Mouse (Mus musculus) lung, adult 2 months (tissue): ENCODE measurements around the gene Trim5. TPM values are rescaled to one million over a fixed set of nuclear protein-coding genes. Genes with fewer than 3 reads are reported as not detected.
"Not testable (repeated sequence)": the region's sequence is repeated elsewhere in the genome, so short reads cannot be mapped to it uniquely, and the experiment has no call there.

ENCODE experiments used
- DNase-seq: peaks from one replicate; pipeline ENCODE4 v3.0.0; 2022
- H3K4me1 ChIP-seq: fragments of 200-500 bp; 2 replicates; pipeline ENCODE4 v1.6.1; 2011; ENCODE audit warnings: low read length; ENCODE audit not compliant: control insufficient read depth, insufficient read depth
- H3K4me3 ChIP-seq: fragments of 200-500 bp; replicated peaks from 2 replicates; pipeline ENCODE3; 2011; ENCODE audit warnings: low read depth, mild to moderate bottlenecking, control low read depth, low read length; ENCODE audit errors: extremely low read depth
- CTCF ChIP-seq: fragments of 200-500 bp; IDR thresholded peaks from 2 replicates; pipeline ENCODE4 v1.5.1; 2011; ENCODE audit warnings: mild to moderate bottlenecking, low read length, control low read depth; ENCODE audit not compliant: insufficient read depth
- POLR2A ChIP-seq: fragments of 200-500 bp; IDR thresholded peaks from 2 replicates; pipeline ENCODE4 v1.6.1; 2011; ENCODE audit warnings: low read depth, mild to moderate bottlenecking, control low read depth, low read length, borderline replicate concordance; ENCODE audit errors: extremely low read depth
- WGBS: fragments of 180-500 bp; shearing (Covaris S2); methylation state at CpG from one replicate; pipeline ENCODE4 v1.1.7; 2018; 5-methylcytosine and 5-hydroxymethylcytosine counted together
- polyA plus RNA-seq: library from polyadenylated mRNA; depleted of rRNA; stranded (reverse); fragments of >200 nt; gene quantifications from 2 replicates; pipeline ENCODE4 v1.2.3, GENCODE M21; 2012; rRNA removed

Gene Trim5
- polyA plus RNA-seq = 0.70 and 1.9 TPM in 2 replicates

DNA sequence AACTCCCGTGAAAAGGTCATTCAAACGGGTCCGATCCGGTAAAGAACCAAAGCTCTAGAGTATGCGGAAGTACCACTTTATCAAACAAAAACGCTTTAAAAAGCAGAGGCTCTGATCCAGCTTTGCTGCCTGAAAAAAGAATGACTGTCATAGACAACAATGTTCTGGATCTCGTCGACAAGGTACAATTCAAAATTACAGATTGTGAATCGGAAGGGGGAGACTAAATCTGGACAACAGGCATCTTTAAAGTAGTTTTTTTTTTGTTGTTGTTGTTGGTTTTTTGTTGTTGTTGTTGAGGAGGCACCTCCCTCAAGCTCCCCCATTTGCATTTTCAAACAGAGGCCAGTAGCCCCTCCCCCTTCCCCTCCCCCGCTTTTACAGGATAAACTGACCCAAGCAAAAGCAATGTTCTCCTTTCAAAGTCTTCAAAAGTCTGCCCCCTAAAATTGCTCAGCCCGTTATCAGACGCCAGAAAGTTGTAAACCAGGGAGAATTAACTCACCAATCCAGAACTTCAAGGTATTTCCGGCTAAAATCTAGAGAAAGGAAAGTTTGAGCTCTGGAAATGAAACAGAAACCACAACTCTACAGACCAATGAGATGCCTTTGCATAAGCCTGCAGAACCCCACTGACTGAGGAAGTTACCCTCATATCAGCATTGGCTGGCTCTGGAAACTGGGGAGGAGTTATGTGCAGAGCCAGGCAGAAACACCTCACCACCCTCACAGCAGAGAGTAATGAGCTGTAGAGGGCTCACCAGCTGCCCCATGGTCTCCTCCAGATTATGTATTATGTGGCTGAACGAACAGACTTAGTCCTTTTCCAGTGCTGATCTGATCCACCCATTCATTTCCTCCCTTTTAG lies at the start of gene Trim5:
Gene Trim5, minus strand, starts transcription at position 519 of the 868 bp plus-strand sequence.
- peak within 1 kb of the TSS; percentile 45 for H3K4me3 ChIP-seq
- not testable (repeated sequence) for H3K4me1 ChIP-seq
- peak; percentile 15 for DNase-seq
- WGBS = 22% methylated on average over 14 of the region's 14 CpGs

DNA sequence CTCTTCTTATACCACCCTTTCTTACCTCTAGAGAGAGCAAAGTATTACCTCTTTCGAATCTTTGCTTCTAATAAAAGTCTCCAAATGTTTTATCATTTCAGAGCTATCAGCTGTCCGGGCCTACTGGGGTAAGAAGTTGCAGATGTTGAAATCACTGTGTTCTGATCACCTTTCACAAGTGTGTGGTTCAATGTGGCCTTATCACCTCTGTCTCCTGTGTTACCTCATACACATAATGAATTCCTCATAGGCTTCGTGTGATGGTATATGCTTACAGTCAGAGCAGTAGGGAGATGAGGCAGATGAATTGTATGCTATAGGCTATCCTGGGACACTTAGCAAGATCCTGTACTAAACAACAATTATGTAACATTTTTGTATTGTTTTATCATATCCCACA lies 47.7 kb upstream of the Trim5 start:
- H3K4me3 ChIP-seq, H3K4me1 ChIP-seq, DNase-seq: not testable (repeated sequence)
- whole genome bisulfite sequencing = 73% methylated on average over 3 of the region's 3 CpGs

DNA sequence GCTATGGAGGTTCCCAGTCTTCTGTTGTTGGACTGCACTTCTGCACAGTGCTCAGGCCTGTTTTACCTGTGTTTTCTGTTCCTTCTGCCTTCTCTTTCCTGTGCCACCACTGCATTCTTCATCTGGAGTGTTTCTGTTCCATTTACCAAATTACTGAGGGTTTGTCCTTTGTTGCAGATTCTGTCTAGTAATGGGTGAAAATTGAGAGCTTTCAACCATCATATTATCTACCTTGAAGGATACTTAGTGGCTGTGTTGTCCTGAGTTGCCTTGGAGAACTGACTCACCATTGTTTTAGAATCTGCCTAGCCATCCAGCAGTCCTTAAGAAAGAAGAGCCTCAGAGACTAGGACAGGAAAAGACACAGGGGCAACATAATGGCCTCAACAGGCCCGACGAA lies 41.3 kb upstream of the Trim5 start, which contains the start of gene Trim34b:
Gene Trim34b, plus strand, starts transcription at position 301 of the 400 bp plus-strand sequence.
- 100% methylated on average over 2 of the region's 2 CpGs for whole genome bisulfite sequencing
- not testable (repeated sequence) for H3K4me3 ChIP-seq, H3K4me1 ChIP-seq, DNase-seq

DNA sequence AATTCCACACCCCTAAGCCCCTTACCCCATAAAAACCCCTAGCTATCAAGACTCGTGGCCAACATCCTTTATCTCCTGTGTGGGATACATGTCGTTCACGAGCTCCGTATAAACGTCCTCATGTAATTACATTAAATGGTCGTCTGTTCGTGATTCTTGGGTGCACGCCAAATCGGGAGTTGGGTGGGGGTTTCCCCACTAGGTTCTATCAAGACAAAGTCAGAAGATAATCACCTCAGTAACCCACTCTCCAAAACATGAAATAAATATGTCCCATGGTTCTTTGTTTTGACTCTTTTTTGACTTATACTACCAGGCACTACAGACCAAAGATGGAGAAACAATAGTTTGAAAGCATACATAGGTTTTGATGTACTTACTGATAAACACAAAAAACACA lies 34.1 kb upstream of the Trim5 start:
- 58% methylated on average over 9 of the region's 9 CpGs for WGBS
- no peak for DNase-seq
- Histone ChIP-seq H3K4me3 (no peak overlapping the region), H3K4me1 (no peaks in the 10 kb centered on the region)
- TF ChIP-seq POLR2A (no peak), CTCF (no peak)

DNA sequence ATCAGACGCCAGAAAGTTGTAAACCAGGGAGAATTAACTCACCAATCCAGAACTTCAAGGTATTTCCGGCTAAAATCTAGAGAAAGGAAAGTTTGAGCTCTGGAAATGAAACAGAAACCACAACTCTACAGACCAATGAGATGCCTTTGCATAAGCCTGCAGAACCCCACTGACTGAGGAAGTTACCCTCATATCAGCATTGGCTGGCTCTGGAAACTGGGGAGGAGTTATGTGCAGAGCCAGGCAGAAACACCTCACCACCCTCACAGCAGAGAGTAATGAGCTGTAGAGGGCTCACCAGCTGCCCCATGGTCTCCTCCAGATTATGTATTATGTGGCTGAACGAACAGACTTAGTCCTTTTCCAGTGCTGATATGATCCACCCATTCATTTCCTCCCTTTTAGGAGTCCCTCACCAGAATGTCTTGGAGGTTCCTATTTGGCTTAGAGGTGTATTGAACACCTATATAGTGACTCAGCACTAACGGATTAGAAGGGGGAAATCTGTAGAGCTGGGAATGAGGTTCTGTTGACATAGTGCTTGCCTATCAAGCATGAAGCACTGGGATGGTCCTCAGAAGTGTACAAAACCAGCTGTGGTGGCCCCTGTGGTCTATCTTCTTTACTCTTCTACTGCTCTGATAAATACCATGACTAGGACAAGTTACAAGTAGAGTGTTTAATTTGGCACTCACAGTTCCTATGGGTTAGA lies 27.6 kb upstream of the Trim5 start, which contains the start of gene Trim12a:
Gene Trim12a, minus strand, starts transcription at position 98 of the 712 bp plus-strand sequence.
- 11% methylated on average over 4 of the region's 4 CpGs for WGBS
- not testable (repeated sequence) for DNase-seq, H3K4me1 ChIP-seq
- peak within 1 kb of the TSS; percentile 51 for H3K4me3 ChIP-seq

DNA sequence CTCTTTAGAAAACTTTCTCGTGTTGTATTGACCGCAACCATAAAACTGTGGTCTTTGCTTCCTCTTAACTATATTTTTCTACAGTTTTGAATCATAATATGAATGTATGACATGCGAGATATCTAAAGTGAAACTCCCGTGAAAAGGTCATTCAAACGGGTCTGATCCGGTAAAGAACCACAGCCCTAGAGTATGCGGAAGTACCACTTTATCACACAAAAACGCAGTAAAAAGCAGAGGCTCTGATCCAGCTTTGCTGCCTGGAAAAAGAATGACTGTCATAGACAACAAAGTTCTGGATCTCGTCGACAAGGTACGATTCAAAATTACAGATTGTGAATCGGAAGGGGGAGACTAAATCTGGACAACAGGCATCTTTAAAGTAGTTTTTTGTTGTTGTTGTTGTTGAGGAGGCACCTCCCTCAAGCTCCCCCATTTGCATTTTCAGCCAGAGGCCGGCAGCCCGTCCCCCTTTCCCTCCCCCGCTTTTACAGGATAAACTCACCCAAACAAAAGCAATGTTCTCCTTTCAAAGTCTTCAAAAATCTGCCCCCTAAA lies 27.0 kb upstream of the Trim5 start:
- DNase-seq = peak; percentile 4
- Histone ChIP-seq H3K4me1 (no peaks in the 10 kb centered on the region; the same call in 1 of the 2 replicates), H3K4me3 (peak overlapping the region; percentile 51)
- 4% methylated on average over 15 of the region's 15 CpGs for WGBS
- TF ChIP-seq POLR2A = no peak
- TF ChIP-seq CTCF = no peak

DNA sequence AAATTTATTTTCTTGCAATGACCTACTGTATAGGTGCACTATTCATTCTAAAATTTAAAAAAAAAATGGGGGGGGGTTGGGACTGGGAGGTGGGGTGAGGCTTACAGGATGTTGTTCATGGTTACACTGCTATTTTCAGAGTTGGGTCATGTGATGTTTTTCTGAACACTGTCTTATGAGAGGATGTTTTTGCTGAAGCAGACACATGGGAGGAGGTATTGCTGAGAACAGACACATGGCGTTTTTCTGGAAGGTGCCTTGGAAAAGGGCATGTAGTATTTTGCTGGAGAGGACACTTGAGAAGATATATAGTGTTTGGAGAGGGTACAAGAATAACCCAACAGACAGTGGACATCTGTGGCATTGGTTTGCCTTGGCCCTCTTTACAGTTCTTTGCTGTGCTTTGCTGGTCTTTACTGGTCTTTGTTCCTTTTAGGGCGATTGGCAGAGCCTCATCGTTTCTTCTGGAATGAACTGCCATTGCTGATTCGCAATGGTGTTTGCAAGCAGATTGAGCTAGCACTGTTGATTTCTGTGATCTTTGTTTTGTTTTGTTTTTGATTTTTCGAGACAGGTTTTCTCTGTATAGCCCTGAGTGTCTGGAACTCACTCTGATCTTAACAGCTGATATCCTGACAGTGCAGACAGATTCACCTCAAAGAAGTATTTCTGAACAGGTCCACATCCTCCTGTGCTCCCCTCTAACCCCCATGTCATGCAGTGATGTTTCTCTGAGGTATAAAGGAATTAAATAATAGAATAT lies 3.9 kb upstream of the Trim5 start:
- Histone ChIP-seq H3K4me1 (no peaks in the 10 kb centered on the region; the same call in 1 of the 2 replicates), H3K4me3 (no peak overlapping the region)
- no peak for TF ChIP-seq CTCF
- no peak for TF ChIP-seq POLR2A
- DNase-seq = no peak
- WGBS = 75% methylated on average over 5 of the region's 5 CpGs

DNA sequence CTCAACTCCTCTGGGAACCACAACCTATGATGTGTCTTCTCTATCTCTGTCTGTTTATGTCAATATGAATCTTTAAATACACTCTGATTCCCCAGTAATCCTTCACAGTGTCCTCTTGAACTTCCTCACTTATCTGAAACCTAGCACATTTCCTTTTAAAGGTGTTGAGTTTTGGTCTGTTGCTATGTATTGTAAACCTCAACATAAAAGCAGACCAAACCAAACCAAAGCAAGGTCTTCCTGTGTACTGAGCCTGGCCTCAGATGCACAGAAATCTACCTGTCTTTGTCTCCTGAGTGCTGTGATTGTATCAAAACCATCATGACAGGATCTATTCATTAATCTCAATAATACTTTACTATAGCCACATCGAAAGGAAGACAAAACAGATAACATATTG lies 2.7 kb upstream of the Trim5 start:
- no peak overlapping the region for H3K4me3 ChIP-seq
- TF ChIP-seq CTCF (no peak), POLR2A (no peak)

DNA sequence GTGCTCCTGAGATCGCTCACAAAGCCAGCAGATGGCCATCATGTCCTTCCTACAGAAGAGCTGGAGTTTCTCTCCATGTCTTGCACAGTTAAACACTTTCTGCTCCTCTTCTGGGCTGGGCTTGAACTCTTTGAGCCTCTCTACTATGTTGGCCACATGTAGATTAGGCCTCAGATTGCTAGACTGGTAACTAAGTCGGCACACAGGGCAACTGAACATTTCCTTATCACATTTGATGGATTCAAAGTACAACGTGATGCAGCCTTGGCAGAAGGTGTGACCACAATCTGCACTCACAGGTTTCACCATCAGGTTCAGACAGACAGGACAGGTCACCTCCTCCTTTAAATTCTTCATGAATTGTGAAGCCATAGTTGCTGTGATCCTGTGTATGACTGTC lies 8.5 kb downstream of the Trim5 start:
- H3K4me1 ChIP-seq, H3K4me3 ChIP-seq, DNase-seq: not testable (repeated sequence)
- WGBS = 79% methylated on average over 3 of the region's 3 CpGs

More for the DNA sequence above, 2.7 kb upstream of the Trim5 start:
- WGBS = 48% methylated on average over 1 of the region's 1 CpGs
- no peak for DNase-seq
- H3K4me1 ChIP-seq = no peaks in the 10 kb centered on the region; the same call in 1 of the 2 replicates

DNA sequence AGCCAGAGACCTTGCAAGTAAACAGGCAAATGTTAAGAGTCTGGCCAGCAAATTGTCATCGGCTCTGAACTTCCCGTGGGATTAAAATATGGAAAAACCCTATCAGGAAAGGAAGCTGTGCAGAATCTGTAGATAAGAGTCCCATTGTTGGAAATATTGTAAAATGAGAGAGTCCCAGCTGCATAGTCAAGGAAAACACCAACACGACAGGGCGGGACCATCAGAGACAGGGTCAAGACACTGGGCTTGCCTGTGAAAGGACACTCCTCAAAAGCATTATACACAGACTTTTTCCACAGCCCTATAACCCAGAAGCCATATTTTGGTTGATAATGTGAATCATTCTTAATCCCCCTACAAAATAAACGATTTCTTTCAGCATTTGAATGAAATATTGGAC lies 22.6 kb downstream of the Trim5 start:
- DNase-seq, H3K4me1 ChIP-seq, H3K4me3 ChIP-seq: not testable (repeated sequence)
- WGBS = 44% methylated on average over 5 of the region's 5 CpGs

DNA sequence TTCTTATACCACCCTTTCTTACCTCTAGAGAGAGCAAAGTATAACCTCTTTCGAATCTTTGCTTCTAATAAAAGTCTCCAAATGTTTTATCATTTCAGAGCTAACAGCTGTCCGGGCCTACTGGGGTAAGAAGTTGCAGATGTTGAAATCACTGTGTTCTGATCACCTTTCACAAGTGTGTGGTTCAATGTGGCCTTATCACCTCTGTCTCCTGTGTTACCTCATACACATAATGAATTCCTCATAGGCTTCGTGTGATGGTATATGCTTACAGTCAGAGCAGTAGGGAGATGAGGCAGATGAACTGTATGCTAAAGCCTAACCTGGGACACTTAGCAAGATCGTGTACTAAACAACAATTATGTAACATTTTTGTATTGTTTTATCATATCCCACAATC lies 27.5 kb downstream of the Trim5 start:
- not testable (repeated sequence) for H3K4me1 ChIP-seq, DNase-seq, H3K4me3 ChIP-seq
- WGBS = 85% methylated on average over 4 of the region's 4 CpGs
